ENCODE assay signal across 7 mouse cellular contexts in the genomic region with DNA sequence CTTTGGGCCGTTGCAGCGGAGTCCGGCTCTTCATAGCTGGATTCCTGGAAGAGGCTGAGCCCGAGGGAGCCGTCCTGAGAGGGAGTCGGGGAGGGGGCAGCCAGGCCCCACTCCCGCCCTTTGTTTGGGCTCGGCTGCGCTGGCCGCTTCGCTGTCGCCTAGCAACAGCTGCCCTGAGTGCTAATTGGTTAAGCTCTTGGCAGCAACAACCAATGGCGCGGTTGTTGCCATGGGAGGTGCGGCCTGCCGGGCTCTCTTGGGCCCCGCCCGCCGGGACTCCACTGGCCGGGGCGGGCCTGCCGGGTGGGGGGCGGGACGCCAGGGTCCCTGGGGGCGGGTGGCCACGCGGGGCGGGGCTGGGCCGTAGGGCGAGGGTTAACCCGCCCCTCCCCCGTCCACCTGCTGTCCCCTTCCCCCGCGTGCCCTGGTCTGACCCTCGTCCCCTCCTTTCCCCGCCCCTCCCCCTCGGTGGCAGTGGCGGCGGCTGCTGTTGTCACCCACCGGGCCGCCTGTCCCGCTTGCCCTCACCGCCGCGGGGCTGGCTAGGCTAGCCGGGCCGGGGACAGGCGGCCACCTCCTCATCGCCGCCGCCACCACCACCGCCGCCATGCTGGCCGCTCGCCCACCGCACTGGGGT. TPM values are rescaled to one million over a fixed set of nuclear protein-coding genes. Genes with fewer than 3 reads are reported as not detected.
DNase-seq lines count a peak whose midpoint lies in the region; ATAC-seq and TF ChIP-seq lines count a peak whose summit lies in the region.

No protein-coding gene starts in this region.

- peaks cover 6% of the 10 kb centered on the region; the same call in 1 of the 2 replicates for H3K4me1 ChIP-seq in embryonic facial prominence, embryonic 14.5 days (ENCODE audit: control insufficient read depth, insufficient read depth, low read length)
- H3K4me1 ChIP-seq in heart, adult 2 months (ENCODE audit: control insufficient read depth, insufficient read depth, low read length) = peaks cover 2% of the 10 kb centered on the region; the same call in 1 of the 2 replicates
- peaks cover 12% of the 10 kb centered on the region for H3K4me1 ChIP-seq in limb, embryonic 13.5 days
- peaks cover 11% of the 10 kb centered on the region for H3K4me1 ChIP-seq in midbrain, embryonic 16.5 days (ENCODE audit: control insufficient read depth, insufficient read depth, low read length)

- peaks cover 3% of the 10 kb centered on the region for H3K79me2 ChIP-seq in heart, adult 2 months (replicated peaks; ENCODE audit: control insufficient read depth, insufficient read depth, low read length)

- no peak for TF ChIP-seq POLR2A in heart, adult 2 months (IDR thresholded peaks at IDR 0.05; ENCODE audit: insufficient read depth, low read depth, low read length)

- peak; percentile 77 to 83 for DNase-seq in adrenal gland, postnatal 4 days (ENCODE audit: low spot score in 2 of 2)
- peak; percentile 99 for DNase-seq in embryonic facial prominence, embryonic 14.5 days (ENCODE audit: low spot score)
- DNase-seq in heart, adult 2 months = peak; percentile 93 to 97
- DNase-seq in kidney, adult 8-10 months = peak; percentile 95
- DNase-seq in spleen, postnatal 10 days (ENCODE audit: low spot score in 2 of 2) = peak; percentile 88 to 95

- intact Hi-C loops in heart, adult 2 months (cut with DNase I) = loop anchor here (2.0 kb wide), 1 partner anchor 27 kb away; no protein-coding TSS in a partner anchor

- no peaks in the 10 kb centered on the region for H3K27me3 ChIP-seq in embryonic facial prominence, embryonic 14.5 days (replicated peaks; ENCODE audit: control insufficient read depth, insufficient read depth, low read length)
- H3K27me3 ChIP-seq in heart, adult 2 months (ENCODE audit: control insufficient read depth, insufficient read depth, low read length) = no peaks in the 10 kb centered on the region
- H3K27me3 ChIP-seq in limb, embryonic 13.5 days = no peaks in the 10 kb centered on the region
- H3K27me3 ChIP-seq in midbrain, embryonic 16.5 days (ENCODE audit: control insufficient read depth, insufficient read depth, low read depth, low read length) = no peaks in the 10 kb centered on the region

- H3K27ac ChIP-seq in embryonic facial prominence, embryonic 14.5 days (replicated peaks; ENCODE audit: low read depth, low read length) = peak overlapping the region; percentile 92
- H3K27ac ChIP-seq in heart, adult 2 months = peak overlapping the region; percentile 95
- peak overlapping the region; percentile 89 for H3K27ac ChIP-seq in limb, embryonic 13.5 days
- peak overlapping the region; percentile 97 for H3K27ac ChIP-seq in midbrain, embryonic 16.5 days (ENCODE audit: low read length)

- 0 out of 2 replicates have a peak, but pooled peaks have one; percentile 12 for TF ChIP-seq EP300 in heart, adult 2 months (IDR thresholded peaks at IDR 0.05; ENCODE audit: insufficient read depth, low read depth, low read length)

- H3K4me2 ChIP-seq in embryonic facial prominence, embryonic 14.5 days (ENCODE audit: low read depth, low read length) = peak overlapping the region; percentile 81
- H3K4me2 ChIP-seq in limb, embryonic 13.5 days (replicated peaks) = peak overlapping the region; percentile 78
- peak overlapping the region; percentile 73 for H3K4me2 ChIP-seq in midbrain, embryonic 16.5 days (ENCODE audit: low read length)

- peak overlapping the region; percentile 95 for H3K4me3 ChIP-seq in embryonic facial prominence, embryonic 14.5 days (ENCODE audit: low read depth, low read length)
- peak overlapping the region; percentile 93 for H3K4me3 ChIP-seq in heart, adult 2 months
- H3K4me3 ChIP-seq in limb, embryonic 13.5 days = peak overlapping the region; percentile 98
- H3K4me3 ChIP-seq in midbrain, embryonic 16.5 days (ENCODE audit: low read depth, low read length) = peak overlapping the region; percentile 94

- no peaks in the 10 kb centered on the region for H3K9me3 ChIP-seq in embryonic facial prominence, embryonic 14.5 days (ENCODE audit: control insufficient read depth, low read length)
- H3K9me3 ChIP-seq in limb, embryonic 13.5 days = no peaks in the 10 kb centered on the region
- H3K9me3 ChIP-seq in midbrain, embryonic 16.5 days (replicated peaks; ENCODE audit: control insufficient read depth, low read length, poor library complexity, severe bottlenecking) = no peaks in the 10 kb centered on the region

- peaks cover 74% of the 10 kb centered on the region for H3K36me3 ChIP-seq in embryonic facial prominence, embryonic 14.5 days (ENCODE audit: control insufficient read depth, insufficient read depth, low read length)
- no peaks in the 10 kb centered on the region for H3K36me3 ChIP-seq in heart, adult 2 months (ENCODE audit: control insufficient read depth, insufficient read depth, low read length)
- H3K36me3 ChIP-seq in limb, embryonic 13.5 days = peaks cover 78% of the 10 kb centered on the region
- peaks cover 47% of the 10 kb centered on the region for H3K36me3 ChIP-seq in midbrain, embryonic 16.5 days (ENCODE audit: control insufficient read depth, insufficient read depth, low read length)

- ATAC-seq in embryonic facial prominence, embryonic 14.5 days (ENCODE audit: low read depth) = peak; percentile 95
- ATAC-seq in limb, embryonic 13.5 days (ENCODE audit: low FRiP score, low read depth) = peak; percentile 93
- ATAC-seq in midbrain, embryonic 16.5 days = peak; percentile 96

- peak overlapping the region; percentile 90 for H3K9ac ChIP-seq in embryonic facial prominence, embryonic 14.5 days (ENCODE audit: low read depth, low read length)
- H3K9ac ChIP-seq in heart, adult 2 months (ENCODE audit: low read depth, low read length) = peak overlapping the region; percentile 98
- peak overlapping the region; percentile 89 for H3K9ac ChIP-seq in limb, embryonic 13.5 days
- H3K9ac ChIP-seq in midbrain, embryonic 16.5 days (ENCODE audit: low read depth, low read length) = peak overlapping the region; percentile 93

- TF ChIP-seq CTCF in heart, adult 2 months (IDR thresholded peaks at IDR 0.05) = no peak

- WGBS in embryonic facial prominence, embryonic 14.5 days = 0% methylated on average over 20 of the region's 56 CpGs
- WGBS in heart, adult 2 months = under 1% methylated on average over 46 of the region's 56 CpGs
- under 1% methylated on average over 36 of the region's 56 CpGs for WGBS in limb, embryonic 13.5 days
- under 1% methylated on average over 48 of the region's 56 CpGs for WGBS in midbrain, embryonic 16.5 days

RNA-seq across cellular contexts. Expression of a gene that starts 0.6 kb away (rescaled TPM):
- total RNA-seq in adrenal gland, postnatal 4 days (2021) = 10 to 100 TPM; 40.9 to 41.9 TPM
- polyA plus RNA-seq in embryonic facial prominence, embryonic 14.5 days (2014; fragmentation: Nextera tagmentation; extraction: Ambion mirVana) = 12.2 and 13.5 TPM in 2 replicates
- total RNA-seq in heart, adult 2 months (2021) = 10 to 100 TPM; 28.0 to 28.3 TPM
- 24.1 and 30.1 TPM in 2 replicates for polyA plus RNA-seq in heart, adult 2 months (2012; rRNA removed)
- polyA plus RNA-seq in limb, embryonic 13.5 days (2015; fragmentation: Nextera tagmentation; extraction: Ambion mirVana) = 15.0 and 16.0 TPM in 2 replicates
- polyA plus RNA-seq in midbrain, embryonic 16.5 days (2015; fragmentation: Nextera tagmentation; extraction: Ambion mirVana) = 10.2 and 12.1 TPM in 2 replicates

RNA-seq across cellular contexts. Expression of a gene that starts 10.3 kb away (rescaled TPM):
- total RNA-seq in adrenal gland, postnatal 4 days (2021) = 100 to 1,000 TPM; 102 to 119 TPM
- polyA plus RNA-seq in embryonic facial prominence, embryonic 14.5 days (2014; fragmentation: Nextera tagmentation; extraction: Ambion mirVana) = 42.4 and 46.5 TPM in 2 replicates
- total RNA-seq in heart, adult 2 months (2021) = 10 to 100 TPM; 34.7 TPM
- polyA plus RNA-seq in heart, adult 2 months (2012; rRNA removed) = 25.7 and 35.6 TPM in 2 replicates
- 142 and 151 TPM in 2 replicates for polyA plus RNA-seq in limb, embryonic 13.5 days (2015; fragmentation: Nextera tagmentation; extraction: Ambion mirVana)
- polyA plus RNA-seq in midbrain, embryonic 16.5 days (2015; fragmentation: Nextera tagmentation; extraction: Ambion mirVana) = 69.8 and 72.4 TPM in 2 replicates

RNA-seq across cellular contexts. Expression of a gene that starts 50.6 kb away (rescaled TPM):
- under 1 TPM in 1 of 2 experiments, not detected in 1; 0.06 TPM for total RNA-seq in adrenal gland, postnatal 4 days (2021)
- polyA plus RNA-seq in embryonic facial prominence, embryonic 14.5 days (2014; fragmentation: Nextera tagmentation; extraction: Ambion mirVana) = 0.01 TPM in 1 of 2 replicates, not detected in the other
- not detected for total RNA-seq in heart, adult 2 months (2021)
- 0.08 TPM in 1 of 2 replicates, not detected in the other for polyA plus RNA-seq in heart, adult 2 months (2012; rRNA removed)
- 0.03 TPM in 1 of 2 replicates, not detected in the other for polyA plus RNA-seq in limb, embryonic 13.5 days (2015; fragmentation: Nextera tagmentation; extraction: Ambion mirVana)
- 0.03 and 0.07 TPM in 2 replicates for polyA plus RNA-seq in midbrain, embryonic 16.5 days (2015; fragmentation: Nextera tagmentation; extraction: Ambion mirVana)

Comparison
In these comparisons a context has a peak if more than half of its experiments do, and no peak if none do; other contexts are left out.
1. Peak in every context shown above with its lines: DNase-seq, ATAC-seq, H3K4me3 ChIP-seq and H3K27ac ChIP-seq.